Mouse (Mus musculus) cerebellum, postnatal 10 days (tissue): ENCODE measurements around the gene Sbds.

ENCODE experiments used
- DNase-seq, 2 experiments: peaks; one replicate each; pipeline ENCODE4 v3.0.0; 2021; ENCODE audit warnings: mixed read lengths in 2 of 2

Gene Sbds

GRCm38 (mm10) chr5:130197454-130197853 lies 57.9 kb downstream of the Sbds start:
- no peak for DNase-seq

DNA sequence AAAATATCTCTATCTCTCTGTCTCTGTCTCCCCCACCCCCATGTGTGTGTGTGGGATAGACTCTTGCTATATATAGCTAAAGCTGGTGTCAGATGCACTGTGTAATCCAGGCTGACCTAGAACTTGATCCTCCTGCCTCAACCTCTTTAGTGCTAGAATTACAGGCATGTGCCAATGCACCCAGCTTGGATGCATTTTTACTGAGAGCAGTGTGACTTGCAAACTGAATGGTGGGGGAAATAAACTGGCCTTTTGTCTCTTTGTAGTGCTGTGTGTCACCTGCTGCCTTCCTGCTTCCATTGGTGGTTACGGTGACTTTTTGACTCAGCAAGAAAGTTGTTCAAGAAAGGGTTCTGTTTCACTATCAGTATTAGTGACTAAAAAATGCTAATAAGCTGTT lies 59.0 kb downstream of the Sbds start:
- DNase-seq = no peak
